Mouse (Mus musculus) testis, postnatal 10 days (tissue): Measurements from ENCODE around the gene Olfr31.

Experiments
- DNase-seq: peaks from one replicate; pipeline ENCODE4 v3.0.0; 2021; ENCODE audit warnings: low spot score

The Olfr31 gene

GRCm38 (mm10) chr14:14322528-14322927, at the start of gene Olfr31:
Olfr31 (plus strand) TSS chr14:14322828.
- no peak for DNase-seq

- DNase-seq, result peak; percentile 63
Observed at GRCm38 (mm10) chr14:14294426-14294825, 28.2 kb upstream of the Olfr31 start.

- no peak for DNase-seq
Observed at GRCm38 (mm10) chr14:14308938-14309337, 13.7 kb upstream of the Olfr31 start.

- no peak for DNase-seq
Observed at GRCm38 (mm10) chr14:14309416-14309815, 13.2 kb upstream of the Olfr31 start.

GRCm38 (mm10) chr14:14345113-14345871, 22.7 kb downstream of the Olfr31 start:
- peak; percentile 98 for DNase-seq

GRCm38 (mm10) chr14:14345948-14346812, 23.6 kb downstream of the Olfr31 start, which contains the start of gene Il3ra:
Il3ra (plus strand) TSS chr14:14346275.
- peak; percentile 95 for DNase-seq

- no peak for DNase-seq
Observed at GRCm38 (mm10) chr14:14346813-14347100, 24.1 kb downstream of the Olfr31 start.

- DNase-seq, result peak; percentile 83
Observed at GRCm38 (mm10) chr14:14347151-14347835, 24.7 kb downstream of the Olfr31 start.

GRCm38 (mm10) chr14:14347836-14348621, 25.4 kb downstream of the Olfr31 start:
- DNase-seq, result peak; percentile 85

- peak; percentile 75 for DNase-seq
Observed at GRCm38 (mm10) chr14:14348674-14349401, 26.2 kb downstream of the Olfr31 start.

- peak; percentile 66 for DNase-seq
Observed at GRCm38 (mm10) chr14:14349485-14350262, 27.0 kb downstream of the Olfr31 start.

- peak; percentile 71 for DNase-seq
Observed at GRCm38 (mm10) chr14:14350263-14351147, 27.9 kb downstream of the Olfr31 start.

- DNase-seq, result peak; percentile 48
Observed at GRCm38 (mm10) chr14:14351148-14351455, 28.5 kb downstream of the Olfr31 start.

GRCm38 (mm10) chr14:14351721-14352590, 29.3 kb downstream of the Olfr31 start:
- peak; percentile 54 for DNase-seq

- DNase-seq, result no peak
Observed at GRCm38 (mm10) chr14:14352606-14353005, 30.0 kb downstream of the Olfr31 start.

GRCm38 (mm10) chr14:14353081-14353732, 30.6 kb downstream of the Olfr31 start:
- DNase-seq, result no peak

GRCm38 (mm10) chr14:14353740-14354510, 31.3 kb downstream of the Olfr31 start:
- DNase-seq, result no peak
